Mouse (Mus musculus) CH12.LX (cell line): ENCODE data around the gene Aldh2. TPM values are rescaled to one million over a fixed set of nuclear protein-coding genes. Genes with fewer than 3 reads are reported as not detected.

Source experiments
- DNase-seq: peaks from one replicate; pipeline ENCODE4 v3.0.0-alpha.2; 2013; ENCODE audit errors: extremely low read depth
- H3K27ac ChIP-seq: 2 replicates; pipeline ENCODE4 v1.5.1; 2012; ENCODE audit warnings: low read depth, mild to moderate bottlenecking, control low read depth, moderate library complexity; ENCODE audit not compliant: insufficient read depth
- H3K27me3 ChIP-seq: replicated peaks from 2 replicates; pipeline ENCODE3; 2012; ENCODE audit warnings: inconsistent platforms
- H3K36me3 ChIP-seq, 2 experiments: replicated peaks in 1 of 2; 2 replicates each; pipeline versions ENCODE3 to v1.6.1; 2012; ENCODE audit warnings: inconsistent platforms in 1 of 2, low read length in 1 of 2, mild to moderate bottlenecking in 1 of 2, mixed read lengths in 1 of 2, moderate library complexity in 1 of 2; ENCODE audit not compliant: control insufficient read depth in 1 of 2, insufficient read depth in 1 of 2
- H3K4me1 ChIP-seq, 2 experiments: 2 replicates each; pipeline ENCODE4 v1.6.1; 2012; ENCODE audit warnings: inconsistent platforms in 1 of 2, moderate library complexity in 1 of 2; ENCODE audit not compliant: insufficient read depth in 2 of 2, control insufficient read depth in 1 of 2
- H3K4me2 ChIP-seq: 2 replicates; pipeline ENCODE4 v1.6.1; 2012; ENCODE audit warnings: low read depth, mild to moderate bottlenecking, control low read depth; ENCODE audit not compliant: poor library complexity, insufficient read depth, severe bottlenecking
- H3K4me3 ChIP-seq, 3 experiments: fragments of 150-350 bp in 1 of 3; sonication (generic) in 1 of 3; replicated peaks in 1 of 3; 2 replicates each; pipeline versions ENCODE3 to v1.5.1; 2011 to 2012; ENCODE audit warnings: low read depth in 2 of 3, low read length in 2 of 3, mild to moderate bottlenecking in 2 of 3, moderate library complexity in 2 of 3, control low read depth in 1 of 3, improper control_type of control experiment in 1 of 3, inconsistent platforms in 1 of 3, mixed read lengths in 1 of 3; ENCODE audit not compliant: poor library complexity in 1 of 3
- H3K79me2 ChIP-seq: replicated peaks from 2 replicates; pipeline ENCODE4 v1.6.1; 2012; ENCODE audit warnings: mild to moderate bottlenecking, moderate library complexity; ENCODE audit not compliant: control insufficient read depth, poor library complexity, insufficient read depth, severe bottlenecking; ENCODE audit errors: extremely low read depth
- H3K9ac ChIP-seq: 2 replicates; pipeline ENCODE4 v1.6.1; 2012; ENCODE audit warnings: low read depth, mild to moderate bottlenecking, control low read depth, moderate library complexity; ENCODE audit not compliant: insufficient read depth
- H3K9me3 ChIP-seq: replicated peaks from 2 replicates; pipeline ENCODE3; 2012; ENCODE audit warnings: low read length, inconsistent platforms, mixed read lengths
- CHD1 ChIP-seq: IDR thresholded peaks from 2 replicates; pipeline ENCODE4 v1.6.1; 2012; ENCODE audit warnings: low read depth, low read length, improper control_type of control experiment, inconsistent platforms
- CTCF ChIP-seq, 2 experiments: IDR thresholded peaks in 1 of 2; conservative IDR thresholded peaks in 1 of 2; 2 replicates each; pipeline ENCODE4 v1.5.1; 2011 to 2012; ENCODE audit warnings: low read depth in 2 of 2, low read length in 2 of 2, improper control_type of control experiment in 1 of 2, inconsistent platforms in 1 of 2, mild to moderate bottlenecking in 1 of 2, moderate library complexity in 1 of 2
- ELF1 ChIP-seq: IDR thresholded peaks from 2 replicates; pipeline ENCODE4 v1.6.1; 2014; ENCODE audit warnings: low read depth, mild to moderate bottlenecking, inconsistent platforms, low read length, improper control_type of control experiment
- EP300 ChIP-seq: IDR thresholded peaks from 2 replicates; pipeline ENCODE4 v1.6.1; 2011; ENCODE audit warnings: low read length, improper control_type of control experiment
- ETS1 ChIP-seq: conservative IDR thresholded peaks from 2 replicates; pipeline ENCODE4 v1.6.1; 2012; ENCODE audit warnings: low read depth, mild to moderate bottlenecking, inconsistent platforms, low read length, improper control_type of control experiment, moderate library complexity
- GABPA ChIP-seq: IDR thresholded peaks from 2 replicates; pipeline ENCODE4 v1.6.1; 2012; ENCODE audit warnings: low read depth, low read length, improper control_type of control experiment, inconsistent platforms; ENCODE audit not compliant: insufficient replicate concordance
- HCFC1 ChIP-seq: IDR thresholded peaks from 2 replicates; pipeline ENCODE4 v1.6.1; 2012; ENCODE audit warnings: low read depth, mild to moderate bottlenecking, inconsistent platforms, low read length, improper control_type of control experiment
- IRF4 ChIP-seq: IDR thresholded peaks from 2 replicates; pipeline ENCODE4 v1.6.1; 2014; ENCODE audit warnings: low read depth, mild to moderate bottlenecking, inconsistent platforms, low read length, improper control_type of control experiment
- JUN ChIP-seq: IDR thresholded peaks from 2 replicates; pipeline ENCODE4 v1.6.1; 2011; ENCODE audit warnings: low read depth, mild to moderate bottlenecking, low read length, improper control_type of control experiment, moderate library complexity; ENCODE audit not compliant: insufficient read depth
- MAFK ChIP-seq: IDR thresholded peaks from 2 replicates; pipeline ENCODE4 v1.6.1; 2011; ENCODE audit warnings: low read length, improper control_type of control experiment; ENCODE audit not compliant: insufficient replicate concordance
- MAX ChIP-seq: IDR thresholded peaks from 2 replicates; pipeline ENCODE4 v1.6.1; 2011; ENCODE audit warnings: low read length, improper control_type of control experiment
- MEF2A ChIP-seq: IDR thresholded peaks from 2 replicates; pipeline ENCODE4 v1.6.1; 2014; ENCODE audit warnings: low read depth, mild to moderate bottlenecking, inconsistent platforms, low read length, improper control_type of control experiment, borderline replicate concordance
- MYC ChIP-seq: IDR thresholded peaks from 2 replicates; pipeline ENCODE4 v1.6.1; 2011; ENCODE audit warnings: low read depth, mild to moderate bottlenecking, improper control_type of control experiment, low read length
- NRF1 ChIP-seq: IDR thresholded peaks from 2 replicates; pipeline ENCODE4 v1.6.1; 2014; ENCODE audit warnings: low read depth, mild to moderate bottlenecking, inconsistent platforms, low read length, improper control_type of control experiment, moderate library complexity
- PAX5 ChIP-seq: IDR thresholded peaks from 2 replicates; pipeline ENCODE4 v1.6.1; 2012; ENCODE audit warnings: low read length, inconsistent platforms, mixed read lengths
- POLR2A ChIP-seq: IDR thresholded peaks from 2 replicates; pipeline ENCODE4 v1.6.1; 2011; ENCODE audit warnings: low read depth, mild to moderate bottlenecking, improper control_type of control experiment, low read length
- POLR2AphosphoS2 ChIP-seq: IDR thresholded peaks from 2 replicates; pipeline ENCODE4 v1.6.1; 2011; ENCODE audit warnings: low read depth, low read length, improper control_type of control experiment
- RCOR1 ChIP-seq: conservative IDR thresholded peaks from 2 replicates; pipeline ENCODE4 v1.6.1; 2012; ENCODE audit warnings: low read depth, mild to moderate bottlenecking, inconsistent platforms, low read length, improper control_type of control experiment
- SIN3A ChIP-seq: IDR thresholded peaks from 2 replicates; pipeline ENCODE4 v1.6.1; 2012; ENCODE audit warnings: low read length, improper control_type of control experiment, inconsistent platforms
- TBP ChIP-seq: conservative IDR thresholded peaks from 2 replicates; pipeline ENCODE4 v1.6.1; 2011; ENCODE audit warnings: low read depth, low read length, improper control_type of control experiment
- UBTF ChIP-seq: IDR thresholded peaks from 2 replicates; pipeline ENCODE4 v1.6.1; 2012; ENCODE audit warnings: low read depth, mild to moderate bottlenecking, inconsistent platforms, low read length, improper control_type of control experiment, moderate library complexity
- USF1 ChIP-seq: IDR thresholded peaks from 2 replicates; pipeline ENCODE4 v1.6.1; 2014; ENCODE audit warnings: low read depth, mild to moderate bottlenecking, inconsistent platforms, low read length, improper control_type of control experiment
- USF2 ChIP-seq: conservative IDR thresholded peaks from 2 replicates; pipeline ENCODE4 v1.6.1; 2011; ENCODE audit warnings: low read depth, low read length, improper control_type of control experiment
- ZC3H11A ChIP-seq: IDR thresholded peaks from 2 replicates; pipeline ENCODE4 v1.6.1; 2012; ENCODE audit warnings: low read depth, mild to moderate bottlenecking, inconsistent platforms, low read length, improper control_type of control experiment
- ZNF384 ChIP-seq: IDR thresholded peaks from 2 replicates; pipeline ENCODE4 v1.6.1; 2012; ENCODE audit warnings: low read depth, low read length, improper control_type of control experiment, inconsistent platforms
- dilution Hi-C: fragments of 300-500 bp; cut with MboI; formaldehyde crosslinking; loops from 2 replicates; pipeline ENCODE4 v1.14.3; 2020; ENCODE audit warnings: low sequenced_read_pairs; ENCODE audit not compliant: extremely low pct_unique_long_range_greater_than_20kb, extremely low pct_ligation_motif_present
- in situ Hi-C: fragments of 300-500 bp; cut with MboI; formaldehyde crosslinking; loops from 3 replicates; pipeline ENCODE4 v1.14.3; 2019; ENCODE audit warnings: low sequenced_read_pairs, low pct_ligation_motif_present, low pct_unique_long_range_greater_than_20kb, mixed read lengths
- polyA plus RNA-seq: library from polyadenylated mRNA; unstranded; fragments of >175 nt; gene quantifications from 2 replicates; pipeline ENCODE4 v1.2.1, GENCODE M21; 2012; ENCODE audit warnings: low read depth; ENCODE audit not compliant: insufficient read length
- total RNA-seq, 2 experiments: library from RNA; depleted of rRNA; stranded (reverse); fragments of 300-350 nt in 1 of 2; fragments of >200 nt in 1 of 2; gene quantifications; 2 replicates each; pipeline ENCODE4 v1.2.3; 2012 to 2014

The Aldh2 gene
- total and polyA plus RNA-seq, 3 experiments = 58.9 to 139 (median 73.9) TPM

- no peak overlapping the region for H3K27ac ChIP-seq
- H3K4me3 ChIP-seq = no peak overlapping the region
- no peaks in the 10 kb centered on the region for H3K27me3 ChIP-seq
- DNase-seq = no peak
- dilution Hi-C loops (no loop called here), in situ Hi-C loops (no loop called here)
- no peak overlapping the region for H3K9ac ChIP-seq
- peaks cover 23 to 53% of the 10 kb centered on the region in 2 experiments for H3K4me1 ChIP-seq
- H3K9me3 ChIP-seq = no peaks in the 10 kb centered on the region
- TF ChIP-seq USF1 (no peak), EP300 (peak; percentile 11; the same call in 1 of the 2 replicates), CHD1 (peak; percentile 70; the same call in 1 of the 2 replicates), GABPA (no peak), POLR2AphosphoS2 (no peak), ETS1 (no peak), MAX (no peak)
- peaks cover 8 to 36% of the 10 kb centered on the region in 2 experiments for H3K36me3 ChIP-seq
- H3K4me2 ChIP-seq = no peak overlapping the region
- no peaks in the 10 kb centered on the region for H3K79me2 ChIP-seq
These were observed 11.7 kb downstream of the Aldh2 start for GRCm38 (mm10) chr5:121581945-121582344.

- TF ChIP-seq ZC3H11A = no peak
- no peak for TF ChIP-seq MEF2A
- no peak for TF ChIP-seq MYC
- TF ChIP-seq POLR2A = no peak
- no peak for TF ChIP-seq HCFC1
- TF ChIP-seq USF2 = no peak
- no peak for TF ChIP-seq MAFK
- TF ChIP-seq JUN = no peak
- no peak for TF ChIP-seq ZNF384
- no peak for TF ChIP-seq SIN3A
- no peak for TF ChIP-seq CTCF (conservative IDR thresholded peaks at IDR 0.05 in 1 of 2, IDR thresholded peaks at IDR 0.05 in 1 of 2; ENCODE audit: low read depth in 2 of 2, low read length in 2 of 2)
- TF ChIP-seq NRF1 = no peak
- no peak for TF ChIP-seq MAX
- no peak for TF ChIP-seq TBP
- no peak for TF ChIP-seq PAX5
- TF ChIP-seq IRF4 = no peak
- no peak for TF ChIP-seq UBTF
- no peak for TF ChIP-seq RCOR1
- no peak for TF ChIP-seq ETS1
- no peak for TF ChIP-seq ELF1
- Histone ChIP-seq H3K27ac (no peak overlapping the region), H3K4me3 (no peak overlapping the region), H3K79me2 (no peaks in the 10 kb centered on the region), H3K4me1 (peaks cover 4 to 18% of the 10 kb centered on the region in 2 experiments), H3K27me3 (no peaks in the 10 kb centered on the region), H3K36me3 (peaks cover 12 to 84% of the 10 kb centered on the region in 2 experiments), H3K4me2 (no peak overlapping the region), H3K9ac (no peak overlapping the region), H3K9me3 (no peaks in the 10 kb centered on the region)
- in situ Hi-C loops (no loop called here), dilution Hi-C loops (no loop called here)
- no peak for DNase-seq
These were observed 16.6 kb downstream of the Aldh2 start for GRCm38 (mm10) chr5:121576927-121577488.
